Mouse (Mus musculus): Measurements from ENCODE around the gene Dvl1. TPM values are rescaled to one million over a fixed set of nuclear protein-coding genes. Genes with fewer than 3 reads are reported as not detected.

The Dvl1 gene
- polyA plus RNA-seq, 1 experiment from 2014 or later = 13.6 TPM

- 79% methylated on average over 7 of the region's 7 CpGs for WGBS
- no peak for ATAC-seq (ENCODE audit: low FRiP score)
- Histone ChIP-seq H3K4me2 (replicated peaks) (no peak overlapping the region), H3K36me3 (replicated peaks; ENCODE audit: control insufficient read depth, insufficient read depth) (peaks cover 98% of the 10 kb centered on the region), H3K9ac (no peak overlapping the region), H3K4me3 (replicated peaks; ENCODE audit: low read length) (no peak overlapping the region), H3K27ac (no peak overlapping the region), H3K9me3 (ENCODE audit: control insufficient read depth, low read length) (no peaks in the 10 kb centered on the region), H3K4me1 (replicated peaks; ENCODE audit: control insufficient read depth, insufficient read depth, low read length) (no peaks in the 10 kb centered on the region), H3K27me3 (ENCODE audit: control insufficient read depth, insufficient read depth, low read length) (no peaks in the 10 kb centered on the region)
- no peak for DNase-seq (ENCODE audit: low spot score)
Observed at GRCm38 (mm10) chr4:155821025-155821424, 26.2 kb upstream of the Dvl1 start.

GRCm38 (mm10) chr4:155823443-155823842 lies 23.8 kb upstream of the Dvl1 start:
- H3K27ac ChIP-seq = no peak overlapping the region
- DNase-seq (ENCODE audit: low spot score) (no peak), ATAC-seq (ENCODE audit: low FRiP score) (no peak)
- no peak overlapping the region for H3K4me3 ChIP-seq (replicated peaks; ENCODE audit: low read length)
- no peaks in the 10 kb centered on the region for H3K27me3 ChIP-seq (ENCODE audit: control insufficient read depth, insufficient read depth, low read length)
- H3K4me2 ChIP-seq (replicated peaks) = no peak overlapping the region
- WGBS = 96% methylated on average over 16 of the region's 16 CpGs
- H3K9ac ChIP-seq = no peak overlapping the region
- H3K36me3 ChIP-seq (replicated peaks; ENCODE audit: control insufficient read depth, insufficient read depth) = peaks cover 97% of the 10 kb centered on the region
- no peaks in the 10 kb centered on the region for H3K9me3 ChIP-seq (ENCODE audit: control insufficient read depth, low read length)
- H3K4me1 ChIP-seq (replicated peaks; ENCODE audit: control insufficient read depth, insufficient read depth, low read length) = no peaks in the 10 kb centered on the region

- no peak for DNase-seq (ENCODE audit: low spot score)
- no peak overlapping the region for H3K27ac ChIP-seq
- peaks cover 19% of the 10 kb centered on the region for H3K4me1 ChIP-seq (replicated peaks; ENCODE audit: control insufficient read depth, insufficient read depth, low read length)
- H3K9me3 ChIP-seq (ENCODE audit: control insufficient read depth, low read length) = no peaks in the 10 kb centered on the region
- no peak overlapping the region for H3K4me3 ChIP-seq (replicated peaks; ENCODE audit: low read length)
- no peak overlapping the region for H3K9ac ChIP-seq
- H3K36me3 ChIP-seq (replicated peaks; ENCODE audit: control insufficient read depth, insufficient read depth) = peaks cover 46% of the 10 kb centered on the region
- 92% methylated on average over 4 of the region's 4 CpGs for WGBS
- ATAC-seq (ENCODE audit: low FRiP score) = no peak
- H3K27me3 ChIP-seq (ENCODE audit: control insufficient read depth, insufficient read depth, low read length) = no peaks in the 10 kb centered on the region
- H3K4me2 ChIP-seq (replicated peaks) = no peak overlapping the region
Observed at GRCm38 (mm10) chr4:155829866-155830265, 17.3 kb upstream of the Dvl1 start.

- Histone ChIP-seq H3K4me3 (replicated peaks; ENCODE audit: low read length) (peak overlapping the region; percentile 64; the same call in 1 of the 2 replicates), H3K27me3 (ENCODE audit: control insufficient read depth, insufficient read depth, low read length) (no peaks in the 10 kb centered on the region), H3K9ac (no peak overlapping the region), H3K27ac (no peak overlapping the region), H3K4me2 (replicated peaks) (peak overlapping the region; percentile 99), H3K4me1 (replicated peaks; ENCODE audit: control insufficient read depth, insufficient read depth, low read length) (peaks cover 19% of the 10 kb centered on the region), H3K36me3 (replicated peaks; ENCODE audit: control insufficient read depth, insufficient read depth) (peaks cover 39% of the 10 kb centered on the region), H3K9me3 (ENCODE audit: control insufficient read depth, low read length) (no peaks in the 10 kb centered on the region)
- DNase-seq (ENCODE audit: low spot score) (no peak), ATAC-seq (ENCODE audit: low FRiP score) (no peak)
- WGBS = 53% methylated on average over 8 of the region's 8 CpGs
Observed at GRCm38 (mm10) chr4:155830596-155830995, 16.6 kb upstream of the Dvl1 start.

GRCm38 (mm10) chr4:155831205-155831766 lies 15.9 kb upstream of the Dvl1 start, which contains the start of gene Aurkaip1:
Gene Aurkaip1, plus strand, starts transcription at chr4:155831272.
- WGBS = under 1% methylated on average over 49 of the region's 49 CpGs
- no peaks in the 10 kb centered on the region for H3K9me3 ChIP-seq (ENCODE audit: control insufficient read depth, low read length)
- peak within 1 kb of the TSS; percentile 89 for H3K9ac ChIP-seq
- ATAC-seq (ENCODE audit: low FRiP score) (peak; percentile 92), DNase-seq (ENCODE audit: low spot score) (peak; percentile 95)
- peaks cover 19% of the 10 kb centered on the region for H3K4me1 ChIP-seq (replicated peaks; ENCODE audit: control insufficient read depth, insufficient read depth, low read length)
- no peaks in the 10 kb centered on the region for H3K27me3 ChIP-seq (ENCODE audit: control insufficient read depth, insufficient read depth, low read length)
- H3K27ac ChIP-seq = peak within 1 kb of the TSS; percentile 89
- peaks cover 35% of the 10 kb centered on the region for H3K36me3 ChIP-seq (replicated peaks; ENCODE audit: control insufficient read depth, insufficient read depth)
- H3K4me2 ChIP-seq (replicated peaks) = peak within 1 kb of the TSS; percentile 99
- peak within 1 kb of the TSS; percentile 64 for H3K4me3 ChIP-seq (replicated peaks; ENCODE audit: low read length)

GRCm38 (mm10) chr4:155831831-155832230 lies 15.4 kb upstream of the Dvl1 start:
- DNase-seq (ENCODE audit: low spot score) = no peak
- Histone ChIP-seq H3K27ac (peak overlapping the region; percentile 89), H3K4me3 (replicated peaks; ENCODE audit: low read length) (peak overlapping the region; percentile 64), H3K27me3 (ENCODE audit: control insufficient read depth, insufficient read depth, low read length) (no peaks in the 10 kb centered on the region), H3K36me3 (replicated peaks; ENCODE audit: control insufficient read depth, insufficient read depth) (peaks cover 29% of the 10 kb centered on the region), H3K4me1 (replicated peaks; ENCODE audit: control insufficient read depth, insufficient read depth, low read length) (peaks cover 19% of the 10 kb centered on the region), H3K9me3 (ENCODE audit: control insufficient read depth, low read length) (no peaks in the 10 kb centered on the region), H3K9ac (peak overlapping the region; percentile 89), H3K4me2 (replicated peaks) (peak overlapping the region; percentile 99)
- peak; percentile 35 for ATAC-seq (ENCODE audit: low FRiP score)
- WGBS = under 1% methylated on average over 25 of the region's 25 CpGs

- peaks cover 25% of the 10 kb centered on the region; the same call in 1 of the 2 replicates for H3K36me3 ChIP-seq (replicated peaks; ENCODE audit: control insufficient read depth, insufficient read depth)
- H3K27me3 ChIP-seq (ENCODE audit: control insufficient read depth, insufficient read depth, low read length) = no peaks in the 10 kb centered on the region
- no peak for ATAC-seq (ENCODE audit: low FRiP score)
- H3K9me3 ChIP-seq (ENCODE audit: control insufficient read depth, low read length) = no peaks in the 10 kb centered on the region
- peaks cover 19% of the 10 kb centered on the region for H3K4me1 ChIP-seq (replicated peaks; ENCODE audit: control insufficient read depth, insufficient read depth, low read length)
- H3K9ac ChIP-seq = peak overlapping the region; percentile 89
- peak overlapping the region; percentile 64 for H3K4me3 ChIP-seq (replicated peaks; ENCODE audit: low read length)
- WGBS = 61% methylated on average over 10 of the region's 10 CpGs
- peak overlapping the region; percentile 99 for H3K4me2 ChIP-seq (replicated peaks)
- peak overlapping the region; percentile 89; the same call in 1 of the 2 replicates for H3K27ac ChIP-seq
- no peak for DNase-seq (ENCODE audit: low spot score)
Observed at GRCm38 (mm10) chr4:155832321-155832720, 14.9 kb upstream of the Dvl1 start.

- no peak overlapping the region for H3K4me3 ChIP-seq (replicated peaks; ENCODE audit: low read length)
- WGBS = 78% methylated on average over 4 of the region's 4 CpGs
- H3K36me3 ChIP-seq (replicated peaks; ENCODE audit: control insufficient read depth, insufficient read depth) = peaks cover 15% of the 10 kb centered on the region; the same call in 1 of the 2 replicates
- no peaks in the 10 kb centered on the region for H3K27me3 ChIP-seq (ENCODE audit: control insufficient read depth, insufficient read depth, low read length)
- H3K4me1 ChIP-seq (replicated peaks; ENCODE audit: control insufficient read depth, insufficient read depth, low read length) = peaks cover 19% of the 10 kb centered on the region
- H3K9me3 ChIP-seq (ENCODE audit: control insufficient read depth, low read length) = no peaks in the 10 kb centered on the region
- H3K9ac ChIP-seq = no peak overlapping the region
- DNase-seq (ENCODE audit: low spot score) = no peak
- ATAC-seq (ENCODE audit: low FRiP score) = no peak
- no peak overlapping the region for H3K27ac ChIP-seq
- H3K4me2 ChIP-seq (replicated peaks) = no peak overlapping the region
Observed at GRCm38 (mm10) chr4:155833234-155833633, 14.0 kb upstream of the Dvl1 start.

GRCm38 (mm10) chr4:155833836-155834235 lies 13.4 kb upstream of the Dvl1 start:
- Histone ChIP-seq H3K9me3 (ENCODE audit: control insufficient read depth, low read length) (no peaks in the 10 kb centered on the region), H3K9ac (no peak overlapping the region), H3K27ac (peak overlapping the region; percentile 62), H3K36me3 (replicated peaks; ENCODE audit: control insufficient read depth, insufficient read depth) (peaks cover 9% of the 10 kb centered on the region; the same call in 1 of the 2 replicates), H3K4me3 (replicated peaks; ENCODE audit: low read length) (no peak overlapping the region), H3K4me2 (replicated peaks) (peak overlapping the region; percentile 20; the same call in 1 of the 2 replicates), H3K4me1 (replicated peaks; ENCODE audit: control insufficient read depth, insufficient read depth, low read length) (peaks cover 19% of the 10 kb centered on the region), H3K27me3 (ENCODE audit: control insufficient read depth, insufficient read depth, low read length) (no peaks in the 10 kb centered on the region)
- no peak for ATAC-seq (ENCODE audit: low FRiP score)
- 38% methylated on average over 2 of the region's 2 CpGs for WGBS
- peak; percentile 72 for DNase-seq (ENCODE audit: low spot score)

Data from hindbrain, embryonic 14.5 days (tissue).